Comparison of ENCODE assay signal across 11 mouse cellular contexts in genomic region chr16:74092997-74093801, GRCm38 (mm10).
DNase-seq lines count a peak whose midpoint lies in the region; ATAC-seq and TF ChIP-seq lines count a peak whose summit lies in the region.
"Had no signal": no experiment of that assay in that cellular context is flagged by ENCODE, and none has a peak within 500 bp of the region (broad histone marks: within the 10 kb centered on the region; RNA-seq: fewer than 3 reads in every experiment).

No protein-coding gene starts in this region.

- H3K27ac ChIP-seq in liver, adult 2 months (replicated peaks; ENCODE audit: insufficient read depth, low read depth, low read length) = no peak overlapping the region
- H3K27ac ChIP-seq in liver, embryonic 12.5 days = no peak overlapping the region
- H3K27ac ChIP-seq in embryonic facial prominence, embryonic 10.5 days (replicated peaks) = peak overlapping the region; percentile 79
- peak overlapping the region; percentile 68 for H3K27ac ChIP-seq in kidney, embryonic 15.5 days
- H3K27ac ChIP-seq: heart, embryonic 15.5 days had no signal

- no peaks in the 10 kb centered on the region for H3K36me3 ChIP-seq in liver, adult 2 months (ENCODE audit: control insufficient read depth, insufficient read depth, low read length)
- no peaks in the 10 kb centered on the region for H3K36me3 ChIP-seq in liver, embryonic 12.5 days
- H3K36me3 ChIP-seq in embryonic facial prominence, embryonic 10.5 days (replicated peaks) = no peaks in the 10 kb centered on the region
- no peaks in the 10 kb centered on the region for H3K36me3 ChIP-seq in kidney, embryonic 15.5 days
- H3K36me3 ChIP-seq: heart, embryonic 15.5 days had no signal

- peak; percentile 7 for DNase-seq in liver, adult 2 months (ENCODE audit: extremely low read depth, low read depth, low spot score)
- peak; percentile 55 for DNase-seq in embryonic facial prominence, embryonic 10.5 days (ENCODE audit: low spot score)
- peak; percentile 28 for DNase-seq in retina, embryonic 14.5 days (ENCODE audit: low spot score)
- DNase-seq in gastrocnemius, postnatal 14 days = no peak
- no peak for DNase-seq in layer of hippocampus, adult 11-12 months (ENCODE audit: low spot score)
- DNase-seq: cerebellum, adult 18-20 months; right cerebral cortex, postnatal 4 days; thymus, postnatal 14 days had no signal

- no peak for TF ChIP-seq CTCF in liver, adult 2 months (IDR thresholded peaks at IDR 0.05; ENCODE audit: low read depth, low read length)

- no peaks in the 10 kb centered on the region for H3K27me3 ChIP-seq in liver, adult 2 months (ENCODE audit: control insufficient read depth, insufficient read depth, low read length)
- no peaks in the 10 kb centered on the region for H3K27me3 ChIP-seq in liver, embryonic 12.5 days (replicated peaks)
- H3K27me3 ChIP-seq in embryonic facial prominence, embryonic 10.5 days (replicated peaks; ENCODE audit: low read depth, poor library complexity, severe bottlenecking) = no peaks in the 10 kb centered on the region
- H3K27me3 ChIP-seq in kidney, embryonic 15.5 days = no peaks in the 10 kb centered on the region
- H3K27me3 ChIP-seq: heart, embryonic 15.5 days had no signal

- no peak overlapping the region for H3K4me3 ChIP-seq in liver, adult 2 months (ENCODE audit: insufficient read depth, low read depth, low read length)
- no peak overlapping the region for H3K4me3 ChIP-seq in liver, embryonic 12.5 days
- no peak overlapping the region for H3K4me3 ChIP-seq in embryonic facial prominence, embryonic 10.5 days
- no peak overlapping the region for H3K4me3 ChIP-seq in kidney, embryonic 15.5 days (replicated peaks)
- H3K4me3 ChIP-seq: heart, embryonic 15.5 days had no signal

- H3K4me2 ChIP-seq in liver, embryonic 12.5 days = no peak overlapping the region
- H3K4me2 ChIP-seq in kidney, embryonic 15.5 days = no peak overlapping the region
- H3K4me2 ChIP-seq: heart, embryonic 15.5 days had no signal

- no peaks in the 10 kb centered on the region for H3K9me3 ChIP-seq in liver, embryonic 12.5 days (replicated peaks)
- H3K9me3 ChIP-seq in embryonic facial prominence, embryonic 10.5 days = no peaks in the 10 kb centered on the region
- no peaks in the 10 kb centered on the region for H3K9me3 ChIP-seq in kidney, embryonic 15.5 days (replicated peaks)
- H3K9me3 ChIP-seq: heart, embryonic 15.5 days had no signal

- 70% methylated on average over 7 of the region's 7 CpGs for WGBS in liver, adult 2 months
- 64% methylated on average over 7 of the region's 7 CpGs for WGBS in liver, embryonic 12.5 days (ENCODE audit: insufficient replicate concordance)
- WGBS in embryonic facial prominence, embryonic 10.5 days = 34% methylated on average over 7 of the region's 7 CpGs
- 56% methylated on average over 7 of the region's 7 CpGs for WGBS in kidney, embryonic 15.5 days

- H3K4me1 ChIP-seq in liver, adult 2 months (ENCODE audit: control insufficient read depth, insufficient read depth, low read length) = no peaks in the 10 kb centered on the region
- H3K4me1 ChIP-seq in liver, embryonic 12.5 days = no peaks in the 10 kb centered on the region
- H3K4me1 ChIP-seq in embryonic facial prominence, embryonic 10.5 days = peaks cover 19% of the 10 kb centered on the region
- H3K4me1 ChIP-seq in kidney, embryonic 15.5 days = peaks cover 9% of the 10 kb centered on the region; the same call in 1 of the 2 replicates
- H3K4me1 ChIP-seq: heart, embryonic 15.5 days had no signal

- no peak overlapping the region for H3K9ac ChIP-seq in liver, adult 2 months (ENCODE audit: low read depth, low read length)
- H3K9ac ChIP-seq in liver, embryonic 12.5 days = no peak overlapping the region
- no peak overlapping the region for H3K9ac ChIP-seq in kidney, embryonic 15.5 days
- H3K9ac ChIP-seq: heart, embryonic 15.5 days had no signal

- no peak for ATAC-seq in liver, embryonic 12.5 days
- ATAC-seq in kidney, embryonic 15.5 days (replicated peaks; ENCODE audit: low FRiP score) = 0 out of 2 replicates have a peak, but pooled peaks have one; percentile 33

- TF ChIP-seq POLR2A in liver, adult 2 months (IDR thresholded peaks at IDR 0.05; ENCODE audit: extremely low read depth, insufficient read depth, low read length) = no peak

- no peaks in the 10 kb centered on the region for H3K79me2 ChIP-seq in liver, adult 2 months (ENCODE audit: control insufficient read depth, insufficient read depth, low read length)

- intact Hi-C loops in gastrocnemius, postnatal 14 days (cut with DNase I; ENCODE audit: low total_unique reads) = no loop called here

Comparison
In these comparisons a context has a peak if more than half of its experiments do, and no peak if none do; other contexts are left out.
1. DNase-seq: peak in liver, adult 2 months (single experiment), embryonic facial prominence, embryonic 10.5 days (single experiment) and retina, embryonic 14.5 days (single experiment); none in gastrocnemius, postnatal 14 days (single experiment) and layer of hippocampus, adult 11-12 months (single experiment).
2. H3K27ac ChIP-seq: peak in embryonic facial prominence, embryonic 10.5 days (single experiment) and kidney, embryonic 15.5 days (single experiment); none in liver, adult 2 months (single experiment) and liver, embryonic 12.5 days (single experiment).